Mouse (Mus musculus) cortical plate, adult 2 months (tissue): Measurements from ENCODE around the gene Snu13.

ENCODE experiments used
- CTCF ChIP-seq: fragments of 200-500 bp; IDR thresholded peaks from 2 replicates; pipeline ENCODE4 v1.5.1; 2011; ENCODE audit warnings: mild to moderate bottlenecking, control low read depth, low read length; ENCODE audit not compliant: insufficient read depth; ENCODE audit errors: extremely low read depth
- POLR2A ChIP-seq: fragments of 200-500 bp; IDR thresholded peaks from 2 replicates; pipeline ENCODE4 v1.6.1; 2011; ENCODE audit warnings: mild to moderate bottlenecking, low read length, control low read depth; ENCODE audit not compliant: insufficient read depth; ENCODE audit errors: extremely low read depth

- TF ChIP-seq POLR2A: no peak
- TF ChIP-seq CTCF: 0 out of 2 replicates have a peak, but pooled peaks have one; percentile 13
These were observed 11.3 kb downstream of the Snu13 start for GRCm38 (mm10) chr15:82035904-82036689.
